Mouse (Mus musculus) forebrain, embryonic 12.5 days (tissue): ENCODE measurements around the gene Kcnn1. TPM values are rescaled to one million over a fixed set of nuclear protein-coding genes. Genes with fewer than 3 reads are reported as not detected.
A peak's percentile ranks its signal among the peaks of the same experiment; 100 is the strongest.

Source experiments
- ATAC-seq: fragments of 200-750 bp; cut with Nextera tagmentation; 2 replicates; pipeline ENCODE4 v1.8.0; 2017; ENCODE audit warnings: moderate TSS enrichment; ENCODE audit not compliant: low FRiP score
- H3K27ac ChIP-seq: fragments of 300-500 bp; sonication (generic); 2 replicates; pipeline ENCODE4 v1.5.1; 2016; ENCODE audit warnings: mild to moderate bottlenecking
- H3K27me3 ChIP-seq: fragments of 300-500 bp; sonication (generic); 2 replicates; pipeline ENCODE4 v1.6.1; 2016; ENCODE audit warnings: mild to moderate bottlenecking
- H3K36me3 ChIP-seq: fragments of 300-500 bp; sonication (generic); replicated peaks from 2 replicates; pipeline ENCODE4 v1.6.1; 2016; ENCODE audit warnings: mild to moderate bottlenecking
- H3K4me1 ChIP-seq: fragments of 300-500 bp; sonication (generic); 2 replicates; pipeline ENCODE4 v1.6.1; 2016
- H3K4me2 ChIP-seq: fragments of 300-500 bp; sonication (generic); 2 replicates; pipeline ENCODE4 v1.6.1; 2016; ENCODE audit warnings: mild to moderate bottlenecking, moderate library complexity
- H3K4me3 ChIP-seq: fragments of 300-500 bp; sonication (generic); replicated peaks from 2 replicates; pipeline ENCODE4 v1.5.1; 2016; ENCODE audit warnings: mild to moderate bottlenecking
- H3K9ac ChIP-seq: fragments of 300-500 bp; sonication (generic); 2 replicates; pipeline ENCODE4 v1.6.1; 2016; ENCODE audit warnings: mild to moderate bottlenecking
- H3K9me3 ChIP-seq: fragments of 300-500 bp; sonication (generic); 2 replicates; pipeline ENCODE4 v1.6.1; 2016
- whole genome bisulfite sequencing: fragments of 180-500 bp; shearing (Covaris S2); methylation state at CpG from one replicate; pipeline ENCODE4 v1.1.7; 2016; 5-methylcytosine and 5-hydroxymethylcytosine counted together
- polyA plus RNA-seq: library from polyadenylated mRNA; unstranded; fragments of >200 nt; fragmentation: Nextera tagmentation; extraction: Ambion mirVana; gene quantifications from 2 replicates; pipeline ENCODE4 v1.2.1, GENCODE M21; 2016

Kcnn1 gene
- polyA plus RNA-seq, 1 experiment from 2014 or later, result 14.4 TPM

DNA sequence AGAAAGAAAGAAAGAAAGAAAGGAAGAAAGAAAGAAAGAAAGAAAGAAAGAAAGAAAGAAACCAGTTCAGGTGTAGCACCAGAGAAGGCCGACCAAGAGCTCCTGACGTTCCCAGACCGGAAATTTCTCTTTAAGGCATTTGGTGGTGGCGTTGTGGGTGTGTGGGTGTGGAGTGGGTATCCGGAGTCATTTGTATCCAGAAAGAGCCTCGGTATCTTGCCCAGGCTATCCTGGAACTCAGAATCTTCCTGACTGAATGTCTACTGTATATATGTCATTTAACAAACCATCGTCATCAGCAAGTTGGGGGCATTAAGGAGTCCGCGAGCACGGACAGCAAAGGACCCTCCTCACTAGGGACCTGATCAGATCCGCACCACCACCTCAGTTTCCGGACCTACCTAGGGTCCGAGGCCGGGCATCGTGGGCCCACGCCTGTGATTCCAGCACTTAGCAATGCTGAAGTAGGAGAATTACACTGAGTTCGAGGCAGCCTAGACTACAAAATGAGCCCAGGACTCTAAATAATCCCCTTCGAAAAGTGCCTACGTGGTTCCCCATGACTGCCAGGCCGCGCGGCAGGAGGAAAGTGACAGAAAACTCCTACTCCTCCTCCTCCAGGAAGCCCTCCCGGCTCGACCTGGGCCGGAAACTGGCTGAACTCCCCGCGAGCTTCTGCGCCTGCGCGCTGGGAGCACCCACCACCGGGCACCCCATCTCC is 9.7 kb upstream of the Kcnn1 start:
- WGBS, result 7% methylated on average over 31 of the region's 31 CpGs
- Histone ChIP-seq H3K27ac (peak overlapping the region; percentile 89), H3K4me3 (peak overlapping the region; percentile 86), H3K9me3 (no peaks in the 10 kb centered on the region), H3K4me1 (peaks cover 38% of the 10 kb centered on the region), H3K4me2 (peak overlapping the region; percentile 91), H3K27me3 (no peaks in the 10 kb centered on the region), H3K36me3 (peaks cover 5% of the 10 kb centered on the region), H3K9ac (peak overlapping the region; percentile 72)
- ATAC-seq, result peak; percentile 2

DNA sequence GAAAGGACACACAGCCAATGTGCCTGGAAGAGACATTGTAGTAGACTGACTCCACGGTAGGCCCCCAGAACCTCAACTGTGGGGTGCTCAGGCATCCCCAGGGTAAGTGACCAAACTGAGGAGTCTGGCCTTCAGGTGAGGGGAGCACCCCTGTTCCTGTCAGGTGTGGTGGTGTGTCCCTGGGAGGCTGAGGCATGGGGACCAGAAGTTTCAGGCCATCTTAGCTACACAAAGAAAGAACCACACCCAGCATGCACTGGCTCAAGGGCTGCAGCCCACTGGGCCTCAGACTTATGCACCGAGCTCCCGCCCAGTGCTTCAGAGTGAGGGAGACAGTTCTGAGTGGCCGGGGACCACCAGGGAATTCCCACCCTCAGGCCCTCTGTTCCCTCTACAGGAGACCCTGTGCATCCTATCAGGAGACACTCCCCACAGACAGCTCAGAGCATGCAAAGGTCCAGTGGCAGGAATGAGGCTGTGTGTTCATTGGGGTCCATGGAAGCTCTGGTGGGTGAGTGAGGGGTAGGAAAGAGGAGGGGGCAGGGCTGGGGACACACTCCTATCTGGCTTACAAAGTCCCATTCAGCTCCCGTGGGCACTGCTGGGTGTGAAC is 8.2 kb upstream of the Kcnn1 start:
- Histone ChIP-seq H3K36me3 (peaks cover 8% of the 10 kb centered on the region), H3K9me3 (no peaks in the 10 kb centered on the region), H3K4me2 (no peak overlapping the region), H3K4me1 (peaks cover 45% of the 10 kb centered on the region), H3K27ac (no peak overlapping the region), H3K27me3 (no peaks in the 10 kb centered on the region), H3K4me3 (0 out of 2 replicates have a peak overlapping the region, but pooled peaks have one; percentile 1), H3K9ac (0 out of 2 replicates have a peak overlapping the region, but pooled peaks have one; percentile 17)
- WGBS, result 90% methylated on average over 5 of the region's 5 CpGs
- ATAC-seq, result no peak

DNA sequence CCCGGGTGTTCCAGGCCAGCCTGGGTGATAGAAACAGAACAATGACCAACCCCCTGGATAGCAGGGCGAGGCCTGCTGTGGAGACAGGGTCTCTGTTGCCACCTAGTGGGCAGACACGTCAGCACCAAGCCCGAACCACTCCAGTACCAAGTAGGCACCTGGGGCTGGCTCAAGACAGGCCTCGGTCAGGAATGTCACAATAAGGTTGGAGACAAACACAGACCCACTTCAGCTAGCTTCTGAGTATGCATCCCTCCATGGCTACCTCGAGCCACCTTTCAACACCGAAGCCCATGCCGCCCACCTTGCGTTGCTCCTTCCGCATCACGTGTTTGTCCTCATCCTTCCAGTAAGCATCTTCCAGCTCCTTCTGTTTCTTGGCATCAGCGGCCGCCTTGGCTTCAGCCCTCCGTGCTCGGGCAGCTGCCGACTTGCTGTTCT is 6.6 kb upstream of the Kcnn1 start:
- Histone ChIP-seq H3K4me2 (no peak overlapping the region), H3K27ac (peak overlapping the region; percentile 75)

DNA sequence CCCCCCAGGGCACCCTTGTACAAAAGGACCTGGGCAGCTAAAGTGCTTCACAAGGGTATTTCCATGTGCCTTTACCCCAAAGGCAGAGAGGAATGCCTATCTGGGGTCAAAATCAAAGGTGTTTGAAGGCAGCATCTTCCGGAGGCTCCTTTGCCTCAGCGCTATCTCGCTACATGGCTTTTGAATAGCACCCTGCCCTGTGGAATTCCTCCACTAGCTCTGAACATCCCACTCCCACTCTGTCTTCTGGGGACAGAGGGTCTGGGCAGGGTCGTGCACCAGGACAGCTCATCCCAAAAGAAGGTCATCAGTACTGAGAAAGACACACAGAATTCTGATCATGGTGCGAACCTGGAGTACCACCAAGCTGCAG is 6.1 kb upstream of the Kcnn1 start:
- 41% methylated on average over 5 of the region's 5 CpGs for WGBS
- ATAC-seq, result no peak
- Histone ChIP-seq H3K4me2 (peak overlapping the region; percentile 37), H3K9me3 (no peaks in the 10 kb centered on the region), H3K27me3 (no peaks in the 10 kb centered on the region), H3K4me3 (no peak overlapping the region), H3K27ac (peak overlapping the region; percentile 75), H3K9ac (peak overlapping the region; percentile 42; the same call in 1 of the 2 replicates), H3K4me1 (peaks cover 59% of the 10 kb centered on the region), H3K36me3 (peaks cover 8% of the 10 kb centered on the region)

More for the DNA sequence above, 6.6 kb upstream of the Kcnn1 start:
- no peaks in the 10 kb centered on the region for H3K27me3 ChIP-seq
- 46% methylated on average over 16 of the region's 16 CpGs for WGBS
- peaks cover 55% of the 10 kb centered on the region for H3K4me1 ChIP-seq
- H3K36me3 ChIP-seq, result peaks cover 8% of the 10 kb centered on the region
- no peak for ATAC-seq
- peak overlapping the region; percentile 33; the same call in 1 of the 2 replicates for H3K9ac ChIP-seq
- H3K9me3 ChIP-seq, result no peaks in the 10 kb centered on the region
- H3K4me3 ChIP-seq, result no peak overlapping the region

DNA sequence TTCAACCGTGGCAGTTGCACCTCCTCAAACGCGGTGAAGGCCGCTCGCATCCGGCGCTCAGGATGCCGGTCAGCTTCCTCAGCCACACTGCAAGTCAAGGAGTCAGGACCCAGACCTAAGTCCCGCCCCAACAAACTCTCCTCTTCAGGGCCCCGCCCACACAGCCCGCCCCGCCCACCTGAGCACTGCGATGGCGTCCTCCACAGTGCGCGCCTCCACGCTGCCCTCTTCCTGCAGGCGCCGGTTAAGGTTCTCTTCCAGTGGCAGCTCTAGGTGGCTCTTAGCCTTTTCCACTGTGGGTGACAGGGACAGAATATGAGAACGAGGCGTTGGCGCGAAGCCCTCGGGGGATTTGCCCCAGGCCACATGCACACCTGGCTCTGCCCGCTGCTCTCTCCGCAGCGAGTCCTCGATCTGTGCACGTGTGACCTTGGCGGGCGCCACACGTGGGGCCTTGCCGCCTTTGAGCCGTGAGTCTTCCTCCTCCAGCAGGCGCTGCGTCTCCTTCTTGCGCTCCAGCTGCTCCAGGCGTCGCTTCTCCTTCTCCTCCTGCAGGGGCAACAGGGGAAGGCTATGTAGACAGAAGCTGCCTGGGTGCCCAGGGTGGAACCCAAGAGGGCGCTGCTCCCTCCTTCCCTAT is 5.6 kb upstream of the Kcnn1 start:
- peaks cover 8% of the 10 kb centered on the region for H3K36me3 ChIP-seq
- no peak for ATAC-seq
- H3K9ac ChIP-seq, result peak overlapping the region; percentile 42; the same call in 1 of the 2 replicates
- peaks cover 64% of the 10 kb centered on the region for H3K4me1 ChIP-seq
- WGBS, result 15% methylated on average over 40 of the region's 40 CpGs
- no peaks in the 10 kb centered on the region for H3K27me3 ChIP-seq
- H3K27ac ChIP-seq, result peak overlapping the region; percentile 75
- peak overlapping the region; percentile 10 for H3K4me3 ChIP-seq
- H3K4me2 ChIP-seq, result peak overlapping the region; percentile 37
- no peaks in the 10 kb centered on the region for H3K9me3 ChIP-seq

DNA sequence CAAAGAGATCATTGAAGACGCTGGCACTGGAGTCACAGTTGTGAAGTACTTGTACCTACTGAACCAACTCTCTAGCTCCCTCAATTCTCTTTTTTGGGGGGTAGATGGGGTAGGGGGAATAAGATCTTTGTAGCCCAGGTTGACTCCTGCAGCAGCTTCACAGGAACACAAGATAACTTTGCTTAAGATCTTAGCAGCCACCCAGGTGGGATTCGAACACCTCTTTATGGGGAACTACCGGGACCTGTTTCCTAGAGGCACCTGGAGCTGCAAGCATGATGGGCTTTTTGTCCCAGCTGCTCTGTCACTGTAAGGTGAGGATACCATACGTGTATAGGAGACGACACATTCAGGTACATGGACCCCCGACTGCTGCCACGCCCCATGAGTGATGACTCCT is 3.5 kb upstream of the Kcnn1 start:
- Histone ChIP-seq H3K27ac (peak overlapping the region; percentile 97), H3K4me2 (no peak overlapping the region; the same call in 1 of the 2 replicates)
- no peak for ATAC-seq

DNA sequence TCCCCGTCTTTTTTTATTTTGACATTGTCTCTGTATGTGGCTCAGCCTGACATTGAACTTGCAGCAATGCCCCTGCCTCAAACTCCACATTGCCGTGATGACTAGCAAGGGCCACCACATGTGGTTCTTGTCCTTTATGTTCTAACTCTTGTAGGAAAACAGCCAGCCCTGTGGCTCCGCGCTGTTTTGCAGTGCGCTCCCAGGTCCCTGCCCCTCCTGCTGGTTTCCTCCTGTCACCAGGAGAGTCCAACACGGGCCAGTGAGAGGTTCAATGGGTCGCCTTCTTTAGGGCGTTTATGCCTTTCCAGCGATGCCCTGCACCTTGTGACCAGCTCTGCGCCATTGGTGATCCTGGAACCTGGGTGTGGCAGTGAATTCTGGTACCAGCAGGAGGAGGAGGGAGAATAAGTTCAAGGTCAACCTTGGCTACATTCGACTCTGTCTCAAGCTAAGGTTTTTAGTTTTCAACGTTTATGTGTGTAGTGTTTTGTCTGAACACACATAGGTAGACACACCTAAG is 3.0 kb upstream of the Kcnn1 start:
- peak; percentile 12; the same call in 1 of the 2 replicates for ATAC-seq
- H3K4me1 ChIP-seq, result peaks cover 72% of the 10 kb centered on the region
- peaks cover 8% of the 10 kb centered on the region for H3K36me3 ChIP-seq
- WGBS, result 7% methylated on average over 12 of the region's 12 CpGs
- no peaks in the 10 kb centered on the region for H3K9me3 ChIP-seq
- peak overlapping the region; percentile 49 for H3K9ac ChIP-seq
- H3K4me3 ChIP-seq, result peak overlapping the region; percentile 58
- H3K27me3 ChIP-seq, result peaks cover 26% of the 10 kb centered on the region
- peak overlapping the region; percentile 85 for H3K4me2 ChIP-seq
- H3K27ac ChIP-seq, result peak overlapping the region; percentile 97

More for the DNA sequence above, 3.5 kb upstream of the Kcnn1 start:
- Histone ChIP-seq H3K4me1 (peaks cover 73% of the 10 kb centered on the region), H3K9me3 (no peaks in the 10 kb centered on the region), H3K36me3 (peaks cover 8% of the 10 kb centered on the region), H3K27me3 (peaks cover 21% of the 10 kb centered on the region), H3K9ac (no peak overlapping the region), H3K4me3 (no peak overlapping the region)
- WGBS, result 87% methylated on average over 7 of the region's 7 CpGs

DNA sequence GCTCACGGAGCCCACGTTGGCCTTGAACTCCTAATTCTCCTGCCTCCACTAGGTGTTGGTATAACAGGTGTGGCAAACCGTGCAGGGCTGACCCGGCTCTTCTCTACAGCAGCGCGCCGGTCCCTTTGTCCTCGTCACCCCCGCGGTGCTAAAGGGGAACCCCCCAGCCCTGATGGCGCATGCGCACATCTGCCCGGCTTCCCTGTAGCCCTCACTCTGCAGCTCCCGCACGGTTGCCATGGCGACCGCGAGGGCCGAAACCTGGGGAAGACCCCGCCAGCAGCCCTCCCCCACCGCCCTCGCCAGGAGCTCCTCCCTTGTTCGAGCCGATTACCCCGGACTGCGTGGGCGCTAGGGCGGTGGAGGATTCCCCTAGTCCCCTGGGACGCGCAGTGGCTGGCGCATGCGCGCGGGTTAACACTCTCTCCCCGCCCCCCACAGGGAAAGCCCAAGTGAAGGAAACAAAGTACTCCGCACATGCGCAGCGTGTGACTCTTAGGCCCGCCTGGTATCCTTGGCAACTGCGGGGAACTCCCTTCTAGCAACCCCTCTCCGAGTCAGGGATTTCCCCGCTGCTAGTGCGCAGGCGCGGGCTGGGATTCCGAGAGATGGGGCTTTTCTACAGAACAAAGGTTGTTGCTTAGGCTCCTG is 2.4 kb upstream of the Kcnn1 start:
- Histone ChIP-seq H3K4me2 (peak overlapping the region; percentile 85), H3K9ac (peak overlapping the region; percentile 74), H3K4me3 (peak overlapping the region; percentile 58), H3K27ac (peak overlapping the region; percentile 97), H3K36me3 (peaks cover 8% of the 10 kb centered on the region), H3K9me3 (no peaks in the 10 kb centered on the region), H3K4me1 (peaks cover 72% of the 10 kb centered on the region), H3K27me3 (peaks cover 26% of the 10 kb centered on the region)
- under 1% methylated on average over 45 of the region's 46 CpGs for WGBS
- peak; percentile 89 for ATAC-seq

DNA sequence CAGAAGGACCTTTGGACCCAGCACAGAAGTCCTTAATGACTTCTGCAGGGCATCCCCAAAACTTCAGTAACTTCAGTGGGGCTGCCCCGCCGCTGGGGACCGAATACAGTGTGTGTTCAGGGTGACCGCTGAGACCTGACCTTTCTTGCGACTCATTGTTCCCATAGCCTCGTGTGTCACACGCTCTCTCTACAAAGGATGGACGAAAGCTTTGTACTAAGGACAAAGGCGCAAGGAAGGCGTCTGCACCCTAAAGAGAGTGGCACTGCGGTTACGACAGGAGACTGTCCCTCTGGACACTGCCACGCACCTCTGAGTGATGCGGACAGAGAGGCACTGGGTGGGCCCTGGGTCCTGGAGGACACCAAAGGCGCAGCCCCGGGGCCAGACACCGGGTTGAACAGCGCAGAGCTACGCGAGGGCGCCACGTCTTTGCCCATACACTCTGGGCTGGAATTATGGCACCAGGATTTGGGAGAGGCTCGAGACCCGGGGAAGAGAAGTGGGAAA is 1.7 kb upstream of the Kcnn1 start:
- 1% methylated on average over 24 of the region's 24 CpGs for WGBS
- Histone ChIP-seq H3K4me2 (peak overlapping the region; percentile 85), H3K9me3 (no peaks in the 10 kb centered on the region), H3K4me1 (peaks cover 70% of the 10 kb centered on the region), H3K4me3 (peak overlapping the region; percentile 58), H3K36me3 (peaks cover 8% of the 10 kb centered on the region), H3K27ac (peak overlapping the region; percentile 97), H3K9ac (peak overlapping the region; percentile 74), H3K27me3 (peaks cover 26% of the 10 kb centered on the region)
- ATAC-seq, result peak; percentile 13

DNA sequence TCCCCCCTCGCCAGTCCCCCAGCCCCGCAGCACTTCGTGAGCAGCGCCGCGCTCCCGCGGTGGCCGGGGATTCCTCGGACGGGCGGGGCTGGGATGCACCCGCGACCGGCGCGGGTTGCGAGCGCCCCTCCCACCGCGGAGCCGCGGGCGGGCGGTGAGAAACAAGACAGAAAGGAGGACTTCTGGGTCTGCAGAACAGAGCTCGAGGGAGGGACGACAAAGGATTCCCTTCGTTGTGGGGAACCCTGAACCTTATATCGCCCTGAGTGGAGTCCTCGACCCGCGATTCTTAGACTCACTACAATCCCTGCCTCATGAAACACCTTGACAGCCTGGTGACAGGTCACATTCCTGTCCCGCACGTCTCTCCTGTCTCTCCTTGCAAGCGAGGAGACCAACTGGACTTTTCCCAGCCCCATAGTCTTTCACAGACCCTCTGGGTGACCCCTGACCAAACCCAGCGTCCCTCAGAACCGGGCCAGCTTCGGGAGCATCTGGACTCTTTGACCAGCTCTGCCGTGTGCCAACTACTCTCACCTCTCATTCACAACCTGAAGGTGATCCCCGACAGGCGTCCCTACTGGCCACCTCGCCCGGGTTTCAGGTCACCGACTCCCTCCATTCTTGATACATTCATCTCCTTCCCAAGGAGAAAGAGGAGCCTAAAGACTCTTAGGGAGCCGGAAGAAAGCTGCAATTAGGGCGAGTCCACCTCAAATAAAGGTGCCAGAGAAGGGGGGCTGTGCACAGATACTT is 1.1 kb upstream of the Kcnn1 start:
- Histone ChIP-seq H3K27ac (peak overlapping the region; percentile 97), H3K4me2 (peak overlapping the region; percentile 85), H3K4me3 (peak overlapping the region; percentile 58), H3K36me3 (peaks cover 8% of the 10 kb centered on the region), H3K9me3 (no peaks in the 10 kb centered on the region), H3K4me1 (peaks cover 66% of the 10 kb centered on the region), H3K27me3 (peaks cover 26% of the 10 kb centered on the region), H3K9ac (peak overlapping the region; percentile 74)
- WGBS, result under 1% methylated on average over 45 of the region's 46 CpGs
- peak; percentile 15; the same call in 1 of the 2 replicates for ATAC-seq

DNA sequence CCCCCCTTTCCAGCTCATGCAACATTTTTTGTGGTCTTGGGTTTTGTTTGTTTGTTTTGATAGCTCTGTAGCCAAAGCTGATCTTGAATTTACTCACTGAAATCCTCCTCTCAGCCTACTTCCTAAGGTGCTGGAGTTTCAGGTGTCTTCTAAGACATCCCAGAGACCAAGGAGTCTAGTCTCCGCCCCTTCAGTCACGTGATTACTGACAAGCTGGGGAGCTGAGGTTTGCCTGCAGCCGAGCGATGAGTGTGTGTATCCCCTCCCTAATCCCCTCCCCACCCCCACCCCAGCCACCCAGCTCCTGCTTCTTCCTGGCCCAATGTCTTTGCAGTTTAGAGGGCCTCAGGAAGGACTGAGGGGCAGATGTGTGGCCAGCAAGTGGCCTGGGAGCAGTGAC is 5.5 kb downstream of the Kcnn1 start:
- Histone ChIP-seq H3K4me3 (no peak overlapping the region), H3K4me1 (peaks cover 48% of the 10 kb centered on the region), H3K27me3 (peaks cover 21% of the 10 kb centered on the region), H3K27ac (peak overlapping the region; percentile 19; the same call in 1 of the 2 replicates), H3K9ac (0 out of 2 replicates have a peak overlapping the region, but pooled peaks have one; percentile 51), H3K9me3 (no peaks in the 10 kb centered on the region), H3K36me3 (0 out of 2 replicates have a peak, but pooled peaks cover 13% of the 10 kb centered on the region), H3K4me2 (peak overlapping the region; percentile 87; the same call in 1 of the 2 replicates)
- WGBS, result 12% methylated on average over 4 of the region's 4 CpGs
- ATAC-seq, result peak; percentile 31; the same call in 1 of the 2 replicates
